Mouse (Mus musculus) liver, postnatal 0 days (tissue): Measurements from ENCODE around the gene Olfr507. TPM values are rescaled to one million over a fixed set of nuclear protein-coding genes. Genes with fewer than 3 reads are reported as not detected.
"Not testable (repeated sequence)": the region's sequence is repeated elsewhere in the genome, so short reads cannot be mapped to it uniquely, and the experiment has no call there.

ENCODE experiments used
- ATAC-seq: fragments of 200-750 bp; cut with Nextera tagmentation; 2 replicates; pipeline ENCODE4 v1.8.0; 2017; ENCODE audit warnings: mild to moderate bottlenecking, moderate library complexity
- DNase-seq: peaks from one replicate; pipeline ENCODE4 v3.0.0-alpha.2; 2016
- H3K27ac ChIP-seq: fragments of 300-500 bp; sonication (generic); 2 replicates; pipeline ENCODE4 v1.5.1; 2014; ENCODE audit warnings: antibody characterized with exemption, moderate library complexity, mild to moderate bottlenecking, low read depth
- H3K27me3 ChIP-seq: fragments of 300-500 bp; sonication (generic); 2 replicates; pipeline ENCODE4 v1.6.1; 2014; ENCODE audit warnings: low read length, control low read depth, mixed read lengths; ENCODE audit not compliant: insufficient read depth
- H3K36me3 ChIP-seq: fragments of 300-500 bp; sonication (generic); replicated peaks from 2 replicates; pipeline ENCODE4 v1.6.1; 2014; ENCODE audit warnings: mild to moderate bottlenecking, control low read depth, low read length, moderate library complexity, mixed read lengths; ENCODE audit not compliant: insufficient read depth
- H3K4me1 ChIP-seq: fragments of 300-500 bp; sonication (generic); 2 replicates; pipeline ENCODE4 v1.6.1; 2014; ENCODE audit warnings: antibody characterized with exemption, mild to moderate bottlenecking, control low read depth; ENCODE audit not compliant: insufficient read depth
- H3K4me2 ChIP-seq: fragments of 300-500 bp; sonication (generic); 2 replicates; pipeline ENCODE4 v1.6.1; 2014; ENCODE audit warnings: low read depth, mild to moderate bottlenecking, low read length, moderate library complexity, mixed read lengths
- H3K4me3 ChIP-seq: fragments of 300-500 bp; sonication (generic); 2 replicates; pipeline ENCODE4 v1.5.1; 2014; ENCODE audit warnings: low read depth, low read length
- H3K9ac ChIP-seq: fragments of 300-500 bp; sonication (generic); replicated peaks from 2 replicates; pipeline ENCODE4 v1.6.1; 2014; ENCODE audit warnings: mild to moderate bottlenecking, moderate library complexity
- H3K9me3 ChIP-seq: fragments of 300-500 bp; sonication (generic); 2 replicates; pipeline ENCODE4 v1.6.1; 2016; ENCODE audit warnings: mild to moderate bottlenecking, control low read depth, low read length, mixed read lengths
- CTCF ChIP-seq: sonication (generic); IDR thresholded peaks from 2 replicates; pipeline ENCODE4 v1.5.1; 2016; ENCODE audit warnings: antibody characterized with exemption, low read depth
- EP300 ChIP-seq: IDR thresholded peaks from 2 replicates; pipeline ENCODE4 v1.6.1; 2016; ENCODE audit warnings: antibody characterized with exemption, low read depth, mild to moderate bottlenecking
- WGBS: fragments of 180-500 bp; shearing (Covaris S2); extraction: QIAGEN DNeasy Blood & Tissue Kit; methylation state at CpG from one replicate; pipeline ENCODE4 v1.1.7; 2014; ENCODE audit not compliant: insufficient replicate concordance; 5-methylcytosine and 5-hydroxymethylcytosine counted together
- polyA plus RNA-seq: library from polyadenylated mRNA; unstranded; fragments of >200 nt; fragmentation: Nextera tagmentation; extraction: Ambion mirVana; gene quantifications from 2 replicates; pipeline ENCODE4 v1.2.1, GENCODE M21; 2015

Gene Olfr507
- not detected in 2 replicates for polyA plus RNA-seq

DNA sequence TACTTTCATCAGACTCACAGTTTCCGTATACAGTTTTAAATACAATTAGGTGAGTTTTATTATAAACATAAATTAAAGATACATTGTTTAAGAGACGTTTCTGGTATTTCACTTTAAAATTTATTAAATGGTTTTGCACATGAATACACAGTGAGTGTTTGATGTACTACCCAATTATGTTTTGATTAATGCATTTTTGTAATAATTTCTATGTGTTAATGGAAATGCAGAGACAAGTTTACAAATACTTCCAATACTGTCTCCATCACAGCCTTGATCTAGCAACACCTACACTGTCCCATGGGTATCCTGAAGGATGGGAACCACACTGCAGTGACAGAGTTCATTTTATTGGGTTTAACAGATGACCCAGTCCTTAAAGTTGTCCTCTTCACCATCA is at the start of gene Olfr507:
Olfr507 (plus strand) TSS at position 301 of the 400 bp plus-strand sequence.
- H3K27me3 ChIP-seq, result no peaks in the 10 kb centered on the region
- no peaks in the 10 kb centered on the region for H3K4me1 ChIP-seq
- H3K36me3 ChIP-seq, result no peaks in the 10 kb centered on the region
- ATAC-seq (no peak), DNase-seq (no peak)
- no peaks in the 10 kb centered on the region for H3K9me3 ChIP-seq
- H3K9ac ChIP-seq, result no peak within 1 kb of the TSS
- no peak within 1 kb of the TSS for H3K4me3 ChIP-seq
- no peak within 1 kb of the TSS for H3K27ac ChIP-seq
- WGBS, result 67% methylated on average over 2 of the region's 2 CpGs
- H3K4me2 ChIP-seq, result no peak within 1 kb of the TSS
- TF ChIP-seq CTCF (no peak), EP300 (no peak)

DNA sequence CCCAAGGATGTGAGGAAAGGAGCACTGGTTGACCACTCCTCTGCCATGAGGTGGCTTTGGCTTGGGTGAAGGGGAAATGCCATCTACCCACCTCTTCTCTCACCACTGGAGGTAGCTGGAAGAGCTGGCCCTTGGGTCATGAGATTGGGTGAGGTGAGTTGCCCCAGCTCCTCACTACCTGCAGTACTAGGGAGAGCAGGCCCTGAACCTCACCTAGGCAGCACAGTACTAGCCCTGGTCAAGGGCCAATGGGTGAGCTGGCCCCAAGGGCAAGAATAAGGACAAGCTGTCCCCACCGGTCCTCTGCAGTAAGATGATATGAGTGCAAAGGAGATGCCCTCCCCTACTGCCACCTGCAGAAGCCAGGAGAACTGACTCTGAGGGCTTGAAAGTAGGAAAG is 31.8 kb upstream of the Olfr507 start:
- TF ChIP-seq EP300, result no peak
- no peak for TF ChIP-seq CTCF
- 87% methylated on average over 1 of the region's 1 CpGs for WGBS
- 0 out of 2 replicates have a peak, but pooled peaks cover 2% of the 10 kb centered on the region for H3K9me3 ChIP-seq
- no peak overlapping the region for H3K27ac ChIP-seq
- no peak overlapping the region for H3K4me3 ChIP-seq
- no peaks in the 10 kb centered on the region for H3K27me3 ChIP-seq
- H3K9ac ChIP-seq, result no peak overlapping the region
- H3K4me1 ChIP-seq, result no peaks in the 10 kb centered on the region
- DNase-seq (no peak), ATAC-seq (no peak; the same call in 1 of the 2 replicates)
- H3K4me2 ChIP-seq, result no peak overlapping the region
- H3K36me3 ChIP-seq, result no peaks in the 10 kb centered on the region

DNA sequence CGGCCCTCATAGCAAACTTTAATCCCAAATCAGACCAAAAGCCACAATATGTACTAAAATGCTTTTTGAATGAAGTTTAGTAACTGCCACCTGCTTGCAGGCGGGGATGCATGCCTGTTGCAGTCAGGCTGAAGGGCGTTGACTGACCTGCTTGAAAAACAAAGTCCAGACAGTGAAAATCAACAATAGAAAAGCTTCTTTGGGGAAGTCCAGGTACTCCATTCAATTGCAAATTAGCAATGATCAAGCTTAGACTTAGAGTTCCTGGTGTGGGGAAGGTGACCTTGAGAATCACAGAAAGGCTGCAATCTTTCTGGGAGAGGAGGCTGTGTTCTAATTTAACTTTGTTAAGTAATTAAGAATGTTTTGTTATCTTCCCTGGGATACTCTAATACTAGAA is 19.7 kb upstream of the Olfr507 start:
- H3K27me3 ChIP-seq, H3K27ac ChIP-seq, DNase-seq, H3K4me3 ChIP-seq, H3K4me1 ChIP-seq, ATAC-seq, H3K9ac ChIP-seq, H3K36me3 ChIP-seq, H3K9me3 ChIP-seq, H3K4me2 ChIP-seq: not testable (repeated sequence)
- 64% methylated on average over 3 of the region's 3 CpGs for WGBS

DNA sequence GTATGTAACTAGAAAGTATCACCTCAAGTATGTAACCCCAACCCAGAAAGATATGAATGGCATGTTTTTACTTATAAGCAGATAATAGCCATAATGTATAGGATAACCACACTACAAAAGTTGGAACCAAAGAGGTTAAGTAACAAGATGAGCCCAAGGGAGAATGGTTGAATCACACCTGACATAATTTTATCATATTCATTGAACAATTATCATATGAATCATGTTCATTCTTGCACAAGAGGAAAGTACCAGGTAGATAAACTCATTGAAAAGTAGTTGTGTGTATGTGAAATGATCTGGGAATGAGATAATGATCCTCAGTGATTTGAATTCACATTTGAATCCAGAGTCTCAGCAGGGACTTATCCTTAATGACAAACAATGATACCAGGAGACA is 11.1 kb upstream of the Olfr507 start, which contains the start of gene Olfr506:
Olfr506 (plus strand) TSS at position 301 of the 400 bp plus-strand sequence.
- H3K36me3 ChIP-seq, result no peaks in the 10 kb centered on the region
- H3K4me1 ChIP-seq, result no peaks in the 10 kb centered on the region
- no peak for DNase-seq
- no peak within 1 kb of the TSS for H3K9ac ChIP-seq
- no peaks in the 10 kb centered on the region for H3K9me3 ChIP-seq
- no peak within 1 kb of the TSS for H3K27ac ChIP-seq
- no peak within 1 kb of the TSS for H3K4me3 ChIP-seq
- ATAC-seq, result no peak
- no peaks in the 10 kb centered on the region for H3K27me3 ChIP-seq
- no peak for TF ChIP-seq CTCF
- no peak for TF ChIP-seq EP300
- no peak within 1 kb of the TSS for H3K4me2 ChIP-seq

DNA sequence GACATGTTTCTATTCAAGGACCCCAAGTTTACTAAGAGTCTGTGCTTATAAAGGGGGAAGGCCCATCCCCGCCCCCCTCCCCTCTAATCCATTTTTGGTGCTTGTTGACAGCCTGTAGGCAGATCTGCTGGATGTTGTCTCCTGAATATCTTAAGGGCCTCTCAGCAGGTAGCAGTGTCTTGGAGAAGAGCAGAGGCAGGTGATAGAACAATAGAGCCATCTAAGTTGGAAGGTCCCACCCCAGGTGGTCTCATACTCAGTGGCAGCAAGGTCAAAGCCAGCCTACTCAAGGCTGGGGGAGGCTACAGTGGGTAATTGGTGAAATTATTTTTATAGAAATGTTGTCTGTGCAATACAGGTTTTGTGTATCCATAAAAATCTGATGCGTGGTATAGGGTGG is 7.5 kb upstream of the Olfr507 start:
- no peak for ATAC-seq
- no peak for DNase-seq
- no peak overlapping the region for H3K4me3 ChIP-seq
- H3K9me3 ChIP-seq, result no peaks in the 10 kb centered on the region
- WGBS, result 75% methylated on average over 2 of the region's 2 CpGs
- no peak overlapping the region for H3K27ac ChIP-seq
- H3K4me2 ChIP-seq, result no peak overlapping the region
- H3K27me3 ChIP-seq, result no peaks in the 10 kb centered on the region
- H3K36me3 ChIP-seq, result no peaks in the 10 kb centered on the region
- H3K4me1 ChIP-seq, result no peaks in the 10 kb centered on the region
- H3K9ac ChIP-seq, result no peak overlapping the region
- no peak for TF ChIP-seq CTCF

DNA sequence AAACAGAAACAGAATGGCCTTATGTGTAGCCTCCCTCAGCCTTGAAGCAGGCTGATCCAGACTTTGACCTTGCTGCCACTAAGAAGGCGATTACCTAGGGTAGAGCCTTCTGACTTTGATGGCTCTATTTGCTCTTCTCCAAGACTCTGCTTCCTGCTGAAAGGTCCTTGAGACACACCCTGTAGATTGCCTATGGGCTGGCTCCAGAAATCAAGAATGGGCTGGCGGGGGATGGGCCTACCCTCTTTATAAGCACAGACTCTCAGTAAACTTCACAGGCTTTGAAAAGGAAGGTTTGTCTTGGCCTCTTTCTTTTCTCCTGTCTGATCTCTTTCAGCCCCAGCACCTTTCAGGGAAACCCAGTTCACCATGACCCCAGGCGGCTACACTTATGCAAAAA is 4.8 kb upstream of the Olfr507 start:
- not testable (repeated sequence) for H3K4me1 ChIP-seq, H3K9me3 ChIP-seq, H3K27ac ChIP-seq, DNase-seq, H3K36me3 ChIP-seq, H3K27me3 ChIP-seq, H3K4me2 ChIP-seq, H3K9ac ChIP-seq, H3K4me3 ChIP-seq, ATAC-seq
- WGBS, result 65% methylated on average over 3 of the region's 3 CpGs

DNA sequence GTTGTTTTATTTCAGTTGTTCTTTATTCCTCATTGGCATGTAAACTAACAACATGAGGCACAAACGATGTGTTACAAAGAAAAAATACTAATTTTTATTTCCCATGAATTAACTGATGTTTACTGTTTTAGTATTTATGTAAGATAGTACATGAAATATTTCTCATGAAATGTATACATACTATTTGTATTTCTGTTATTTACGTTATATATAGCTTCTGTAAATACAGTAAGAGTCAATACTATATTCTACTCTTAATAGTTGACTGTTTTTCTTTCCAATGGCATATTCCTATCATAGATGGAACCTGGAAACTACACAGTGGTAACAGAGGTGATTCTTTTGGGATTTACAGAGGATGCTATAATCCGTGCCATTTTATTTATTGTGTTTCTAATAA is 8.1 kb downstream of the Olfr507 start, which contains the start of gene Olfr508:
Olfr508 (plus strand) TSS at position 301 of the 400 bp plus-strand sequence.
- DNase-seq, result no peak
- no peak within 1 kb of the TSS for H3K27ac ChIP-seq

More for the DNA sequence above, 8.1 kb downstream of the Olfr507 start, which contains the start of gene Olfr508:
- TF ChIP-seq CTCF (no peak), EP300 (no peak)
- WGBS, result 64% methylated on average over 3 of the region's 3 CpGs
- no peak within 1 kb of the TSS for H3K9ac ChIP-seq
- no peak within 1 kb of the TSS for H3K4me2 ChIP-seq
- H3K27me3 ChIP-seq, result no peaks in the 10 kb centered on the region
- no peaks in the 10 kb centered on the region for H3K36me3 ChIP-seq
- no peaks in the 10 kb centered on the region; the same call in 1 of the 2 replicates for H3K9me3 ChIP-seq
- no peak for ATAC-seq
- H3K4me1 ChIP-seq, result no peaks in the 10 kb centered on the region
- no peak within 1 kb of the TSS for H3K4me3 ChIP-seq
